Mouse (Mus musculus): ENCODE measurements at regions not wholly inside any gene's neighbourhood (a gene's known extent, or its start where the extent isn't known, plus 50 kb on each side); places are given as distances from the start of the nearest gene placed in this dataset.
A peak's percentile ranks its signal among the peaks of the same experiment; 100 is the strongest.

DNA sequence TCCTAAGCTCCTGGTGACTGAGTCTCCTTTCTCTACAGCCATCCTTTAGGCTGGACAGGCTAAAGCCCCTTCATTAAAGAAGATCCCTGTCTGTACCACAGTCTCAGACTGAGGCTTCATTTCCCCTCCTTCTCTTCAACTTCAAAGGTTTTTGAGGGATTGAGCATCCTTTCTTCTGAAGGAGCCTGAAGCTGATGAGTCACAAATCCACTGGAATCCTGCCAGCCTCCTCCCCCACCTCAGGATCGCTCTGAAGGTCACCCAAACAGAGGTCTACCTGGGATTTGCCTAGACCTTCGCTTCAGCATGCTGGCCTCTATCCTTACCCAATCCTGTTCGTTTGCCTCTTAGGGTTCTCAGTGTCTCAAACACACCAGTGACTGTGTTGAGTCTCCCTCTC is 57.7 kb upstream of the Ror1 start:
- intact Hi-C loops (cut with DNase I): no loop called here
- DNase-seq (ENCODE audit: extremely low spot score in 1 of 2, low spot score in 2 of 2): no peak

DNA sequence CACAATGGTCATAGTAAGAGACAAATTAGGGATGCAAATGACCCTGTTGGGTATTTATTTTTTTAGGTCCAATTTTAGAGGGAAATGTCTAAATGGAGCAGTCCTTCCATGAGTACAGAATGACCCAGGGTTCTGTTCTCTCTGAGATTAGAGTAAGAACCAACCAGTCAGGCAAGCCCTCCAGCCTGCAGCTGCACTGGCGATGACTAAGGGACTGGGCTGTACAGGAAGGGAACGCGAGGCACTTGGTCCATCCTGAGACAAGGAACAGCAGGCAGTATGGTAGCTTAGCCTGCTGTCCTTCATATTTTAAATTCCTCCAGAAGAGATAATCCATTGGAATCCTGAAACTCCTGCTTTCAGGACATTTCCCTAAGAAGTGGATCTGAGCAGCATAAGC is 55.9 kb upstream of the Ror1 start:
- no peak for DNase-seq (ENCODE audit: extremely low spot score in 1 of 2, low spot score in 2 of 2)
- intact Hi-C loops (cut with DNase I): no loop called here

DNA sequence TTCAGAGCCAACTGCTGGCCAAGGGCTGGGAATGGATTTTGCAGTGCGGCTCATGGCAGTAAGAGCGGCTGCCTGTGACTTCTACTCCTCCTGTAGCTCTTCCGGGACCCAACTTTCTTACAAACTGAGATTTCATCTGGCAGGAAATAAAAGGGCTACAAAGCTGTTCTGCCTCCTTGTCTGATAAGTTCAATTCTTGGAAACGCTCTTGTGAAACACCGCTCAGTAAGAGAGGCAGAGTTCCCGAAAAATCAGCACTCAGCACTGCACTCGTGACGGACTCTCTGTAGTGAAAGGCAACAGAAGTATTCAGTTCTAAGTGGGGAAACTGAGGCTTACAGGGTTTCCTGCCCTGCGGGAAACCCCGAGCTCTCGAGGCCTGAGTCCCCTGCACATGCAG is 53.6 kb upstream of the Ror1 start:
- DNase-seq (ENCODE audit: extremely low spot score in 1 of 2, low spot score in 2 of 2): no peak
- intact Hi-C loops (cut with DNase I): no loop called here

DNA sequence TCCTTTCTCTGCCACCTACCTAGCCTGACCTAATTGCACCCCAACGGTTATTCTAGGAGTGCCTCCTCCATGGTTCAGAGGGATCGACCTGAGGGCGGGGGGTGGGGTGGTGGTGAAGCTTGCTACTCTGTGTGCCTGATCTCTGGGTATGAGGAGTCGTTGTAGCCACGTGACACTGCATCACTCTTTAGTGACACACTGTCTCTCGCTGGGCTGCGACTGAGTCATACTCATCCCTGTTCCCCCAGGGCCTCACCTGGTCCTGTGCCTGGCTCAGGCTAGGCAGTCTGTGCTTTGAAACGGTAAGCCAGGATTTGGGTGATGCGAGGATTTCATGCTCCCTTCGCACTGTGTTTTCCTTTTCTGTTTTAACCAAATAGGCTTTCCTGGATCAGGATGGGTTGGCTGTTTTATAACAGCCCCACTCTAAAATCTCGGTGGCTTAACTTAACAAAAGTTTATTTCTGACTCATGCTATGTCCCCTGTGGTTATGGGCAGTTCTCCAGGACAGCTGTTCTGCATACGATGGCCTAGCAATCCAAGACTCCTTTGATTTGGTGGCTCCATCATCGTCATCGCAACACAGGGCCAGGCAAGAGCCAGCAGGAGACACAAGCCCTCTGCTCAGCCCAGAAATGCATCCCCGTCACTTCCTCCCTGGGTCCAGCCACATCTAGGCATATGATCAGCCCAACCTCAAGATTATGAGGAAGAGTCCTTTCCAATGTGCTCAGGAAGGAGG is 50.3 kb upstream of the Ror1 start:
- peak in 1 of 2 experiments; percentile 64 for DNase-seq (ENCODE audit: extremely low spot score in 1 of 2, low spot score in 2 of 2)
- intact Hi-C loops (cut with DNase I): no loop called here
